Comparison of ENCODE assay signal across 16 mouse cellular contexts in the genomic region with DNA sequence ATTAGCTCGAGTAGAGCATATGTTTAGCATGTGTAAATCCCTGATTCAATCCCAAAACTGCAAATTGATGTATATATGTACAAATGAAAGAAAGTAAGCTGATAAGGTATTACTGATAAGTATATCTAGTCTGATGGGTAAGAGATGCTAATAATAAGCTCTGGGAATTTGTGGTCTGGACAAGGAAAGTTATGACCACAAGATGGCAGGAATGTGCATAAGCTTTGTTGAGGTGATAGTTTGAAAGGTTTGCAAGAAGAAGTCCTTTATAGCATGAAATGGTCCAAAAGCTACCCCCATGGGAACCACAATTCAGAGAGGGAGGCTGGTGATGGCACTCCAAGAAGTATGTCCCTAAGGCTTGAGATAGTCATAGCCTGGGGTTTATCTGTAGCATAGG.
DNase-seq lines count a peak whose midpoint lies in the region; ATAC-seq and TF ChIP-seq lines count a peak whose summit lies in the region.
"Had no signal": no experiment of that assay in that cellular context is flagged by ENCODE, and none has a peak within 500 bp of the region (broad histone marks: within the 10 kb centered on the region; RNA-seq: fewer than 3 reads in every experiment).

No protein-coding gene starts in this region.

- no peaks in the 10 kb centered on the region for H3K9me3 ChIP-seq in forebrain, embryonic 14.5 days (replicated peaks; ENCODE audit: control insufficient read depth, low read length)
- H3K9me3 ChIP-seq in forebrain, embryonic 12.5 days = no peaks in the 10 kb centered on the region
- H3K9me3 ChIP-seq in midbrain, postnatal 0 days (ENCODE audit: low read length) = no peaks in the 10 kb centered on the region
- H3K9me3 ChIP-seq in midbrain, embryonic 16.5 days (replicated peaks; ENCODE audit: control insufficient read depth, low read length, poor library complexity, severe bottlenecking) = no peaks in the 10 kb centered on the region
- H3K9me3 ChIP-seq: embryonic facial prominence, embryonic 13.5 days; heart, embryonic 10.5 days; intestine, embryonic 15.5 days; liver, embryonic 12.5 days had no signal

- no peaks in the 10 kb centered on the region for H3K27me3 ChIP-seq in forebrain, embryonic 14.5 days (replicated peaks; ENCODE audit: control insufficient read depth, insufficient read depth, low read length)
- no peaks in the 10 kb centered on the region for H3K27me3 ChIP-seq in forebrain, embryonic 12.5 days
- no peaks in the 10 kb centered on the region for H3K27me3 ChIP-seq in midbrain, postnatal 0 days (ENCODE audit: insufficient read depth, low read length)
- no peaks in the 10 kb centered on the region for H3K27me3 ChIP-seq in midbrain, embryonic 16.5 days (ENCODE audit: control insufficient read depth, insufficient read depth, low read depth, low read length)
- H3K27me3 ChIP-seq: embryonic facial prominence, embryonic 13.5 days; intestine, embryonic 15.5 days; liver, embryonic 12.5 days had no signal

- no peak overlapping the region for H3K4me3 ChIP-seq in forebrain, embryonic 14.5 days (ENCODE audit: low read depth, low read length)
- no peak overlapping the region for H3K4me3 ChIP-seq in forebrain, embryonic 12.5 days (replicated peaks)
- H3K4me3 ChIP-seq in layer of hippocampus, adult 2 months = no peak overlapping the region
- no peak overlapping the region for H3K4me3 ChIP-seq in midbrain, postnatal 0 days (ENCODE audit: low read depth, low read length)
- no peak overlapping the region for H3K4me3 ChIP-seq in midbrain, embryonic 16.5 days (ENCODE audit: low read depth, low read length)
- H3K4me3 ChIP-seq: embryonic facial prominence, embryonic 13.5 days; heart, embryonic 10.5 days; intestine, embryonic 15.5 days; liver, embryonic 12.5 days had no signal

- no peaks in the 10 kb centered on the region for H3K4me1 ChIP-seq in forebrain, embryonic 14.5 days (ENCODE audit: control insufficient read depth, insufficient read depth, low read length)
- H3K4me1 ChIP-seq in forebrain, embryonic 12.5 days = no peaks in the 10 kb centered on the region
- H3K4me1 ChIP-seq in midbrain, postnatal 0 days (ENCODE audit: insufficient read depth, low read length) = no peaks in the 10 kb centered on the region
- no peaks in the 10 kb centered on the region for H3K4me1 ChIP-seq in midbrain, embryonic 16.5 days (ENCODE audit: control insufficient read depth, insufficient read depth, low read length)
- H3K4me1 ChIP-seq: embryonic facial prominence, embryonic 13.5 days; heart, embryonic 10.5 days; intestine, embryonic 15.5 days had no signal

- DNase-seq in forebrain, embryonic 14.5 days (ENCODE audit: low spot score) = peak; percentile 52
- DNase-seq in layer of hippocampus, adult 2 months (ENCODE audit: low spot score in 2 of 2) = peak in 1 of 2 experiments; percentile 32
- DNase-seq in layer of hippocampus, adult 9-11 months = no peak
- DNase-seq in midbrain, postnatal 0 days (ENCODE audit: low spot score) = peak; percentile 52
- DNase-seq in testis, postnatal 14 days (ENCODE audit: low spot score) = no peak
- DNase-seq in frontal cortex, postnatal 36 days (ENCODE audit: low spot score in 2 of 2) = no peak
- DNase-seq: cerebellum, postnatal 25 days; heart, postnatal 4 days; kidney, postnatal 25 days; thymus, postnatal 36 days had no signal

- H3K9ac ChIP-seq in forebrain, embryonic 14.5 days (ENCODE audit: low read length) = no peak overlapping the region
- no peak overlapping the region for H3K9ac ChIP-seq in forebrain, embryonic 12.5 days
- H3K9ac ChIP-seq in midbrain, postnatal 0 days (replicated peaks; ENCODE audit: low read length, poor library complexity, severe bottlenecking) = no peak overlapping the region
- no peak overlapping the region for H3K9ac ChIP-seq in midbrain, embryonic 16.5 days (ENCODE audit: low read depth, low read length)
- H3K9ac ChIP-seq: embryonic facial prominence, embryonic 13.5 days; intestine, embryonic 15.5 days; liver, embryonic 12.5 days had no signal

- H3K36me3 ChIP-seq in forebrain, embryonic 14.5 days (ENCODE audit: control insufficient read depth, insufficient read depth, low read length) = no peaks in the 10 kb centered on the region
- H3K36me3 ChIP-seq in forebrain, embryonic 12.5 days (replicated peaks) = no peaks in the 10 kb centered on the region
- no peaks in the 10 kb centered on the region for H3K36me3 ChIP-seq in midbrain, postnatal 0 days (ENCODE audit: insufficient read depth, low read length)
- no peaks in the 10 kb centered on the region for H3K36me3 ChIP-seq in midbrain, embryonic 16.5 days (ENCODE audit: control insufficient read depth, insufficient read depth, low read length)
- H3K36me3 ChIP-seq: embryonic facial prominence, embryonic 13.5 days; heart, embryonic 10.5 days; intestine, embryonic 15.5 days; liver, embryonic 12.5 days had no signal

- no peak for ATAC-seq in forebrain, embryonic 14.5 days
- no peak for ATAC-seq in forebrain, embryonic 12.5 days (ENCODE audit: low FRiP score)
- ATAC-seq in midbrain, postnatal 0 days (ENCODE audit: low FRiP score) = no peak
- ATAC-seq in midbrain, embryonic 16.5 days = no peak
- ATAC-seq: intestine, embryonic 15.5 days had no signal

- TF ChIP-seq CTCF in layer of hippocampus, adult 2 months (conservative IDR thresholded peaks at IDR 0.05) = peak; percentile 75
- peak; percentile 74 for TF ChIP-seq CTCF in midbrain, postnatal 0 days (IDR thresholded peaks at IDR 0.05)

- no peak overlapping the region for H3K4me2 ChIP-seq in forebrain, embryonic 14.5 days (ENCODE audit: low read length)
- H3K4me2 ChIP-seq in forebrain, embryonic 12.5 days = no peak overlapping the region
- no peak overlapping the region for H3K4me2 ChIP-seq in midbrain, postnatal 0 days (ENCODE audit: low read depth, low read length, poor library complexity, severe bottlenecking)
- H3K4me2 ChIP-seq in midbrain, embryonic 16.5 days (ENCODE audit: low read length) = no peak overlapping the region
- H3K4me2 ChIP-seq: embryonic facial prominence, embryonic 13.5 days; intestine, embryonic 15.5 days; liver, embryonic 12.5 days had no signal

- 77% methylated on average over 1 of the region's 1 CpGs for WGBS in forebrain, embryonic 14.5 days
- 78% methylated on average over 1 of the region's 1 CpGs for WGBS in forebrain, embryonic 12.5 days
- WGBS in midbrain, postnatal 0 days = 74% methylated on average over 1 of the region's 1 CpGs
- WGBS in midbrain, embryonic 16.5 days = 72% methylated on average over 1 of the region's 1 CpGs

- no peak overlapping the region for H3K27ac ChIP-seq in forebrain, embryonic 14.5 days (ENCODE audit: low read depth, low read length)
- H3K27ac ChIP-seq in forebrain, embryonic 12.5 days = no peak overlapping the region
- H3K27ac ChIP-seq in layer of hippocampus, adult 2 months = no peak overlapping the region
- H3K27ac ChIP-seq in midbrain, postnatal 0 days (ENCODE audit: low read depth, low read length) = no peak overlapping the region
- no peak overlapping the region for H3K27ac ChIP-seq in midbrain, embryonic 16.5 days (ENCODE audit: low read length)
- H3K27ac ChIP-seq: embryonic facial prominence, embryonic 13.5 days; heart, embryonic 10.5 days; intestine, embryonic 15.5 days; liver, embryonic 12.5 days had no signal

Comparison
In these comparisons a context has a peak if more than half of its experiments do, and no peak if none do; other contexts are left out.
1. DNase-seq: peak in forebrain, embryonic 14.5 days (single experiment) and midbrain, postnatal 0 days (single experiment); none in layer of hippocampus, adult 9-11 months (single experiment), testis, postnatal 14 days (single experiment) and frontal cortex, postnatal 36 days (0 of 2).